Mouse (Mus musculus) neural tube, embryonic 14.5 days (tissue): Measurements from ENCODE around the gene Rsph3a. TPM values are rescaled to one million over a fixed set of nuclear protein-coding genes. Genes with fewer than 3 reads are reported as not detected.
"Not testable (repeated sequence)": the region's sequence is repeated elsewhere in the genome, so short reads cannot be mapped to it uniquely, and the experiment has no call there.

Experiments used
- ATAC-seq: fragments of 200-750 bp; cut with Nextera tagmentation; 2 replicates; pipeline ENCODE4 v1.8.0; 2017; ENCODE audit warnings: low read depth, mild to moderate bottlenecking, moderate TSS enrichment, moderate library complexity
- H3K27ac ChIP-seq: fragments of 300-500 bp; sonication (generic); 2 replicates; pipeline ENCODE4 v1.5.1; 2014; ENCODE audit warnings: low read depth, mild to moderate bottlenecking, control low read depth, low read length, moderate library complexity, mixed read lengths
- H3K27me3 ChIP-seq: fragments of 300-500 bp; sonication (generic); 2 replicates; pipeline ENCODE4 v1.6.1; 2014; ENCODE audit warnings: low read length; ENCODE audit not compliant: control insufficient read depth, insufficient read depth
- H3K36me3 ChIP-seq: fragments of 300-500 bp; sonication (generic); 2 replicates; pipeline ENCODE4 v1.6.1; 2014; ENCODE audit warnings: low read length, mixed read lengths; ENCODE audit not compliant: control insufficient read depth, insufficient read depth
- H3K4me1 ChIP-seq: fragments of 300-500 bp; sonication (generic); 2 replicates; pipeline ENCODE4 v1.6.1; 2014; ENCODE audit warnings: low read length; ENCODE audit not compliant: control insufficient read depth, insufficient read depth
- H3K4me2 ChIP-seq: fragments of 300-500 bp; sonication (generic); 2 replicates; pipeline ENCODE4 v1.6.1; 2014; ENCODE audit warnings: mild to moderate bottlenecking, low read depth, low read length, control low read depth
- H3K4me3 ChIP-seq: fragments of 300-500 bp; sonication (generic); 2 replicates; pipeline ENCODE4 v1.5.1; 2014; ENCODE audit warnings: low read depth, low read length, control low read depth, mixed read lengths
- H3K9ac ChIP-seq: fragments of 300-500 bp; sonication (generic); replicated peaks from 2 replicates; pipeline ENCODE4 v1.6.1; 2014; ENCODE audit warnings: low read depth, mild to moderate bottlenecking, control low read depth, low read length, mixed read lengths
- H3K9me3 ChIP-seq: fragments of 300-500 bp; sonication (generic); 2 replicates; pipeline ENCODE4 v1.6.1; 2016; ENCODE audit warnings: low read length; ENCODE audit not compliant: control insufficient read depth
- WGBS: fragments of 180-500 bp; shearing (Covaris S2); extraction: QIAGEN DNeasy Blood & Tissue Kit; methylation state at CpG from one replicate; pipeline ENCODE4 v1.1.7; 2014; 5-methylcytosine and 5-hydroxymethylcytosine counted together
- polyA plus RNA-seq: library from polyadenylated mRNA; unstranded; fragments of >200 nt; fragmentation: Nextera tagmentation; extraction: Ambion mirVana; gene quantifications from 2 replicates; pipeline ENCODE4 v1.2.1, GENCODE M21; 2014

Gene Rsph3a
- polyA plus RNA-seq, 1 experiment from 2014 or later = 93.2 TPM

DNA sequence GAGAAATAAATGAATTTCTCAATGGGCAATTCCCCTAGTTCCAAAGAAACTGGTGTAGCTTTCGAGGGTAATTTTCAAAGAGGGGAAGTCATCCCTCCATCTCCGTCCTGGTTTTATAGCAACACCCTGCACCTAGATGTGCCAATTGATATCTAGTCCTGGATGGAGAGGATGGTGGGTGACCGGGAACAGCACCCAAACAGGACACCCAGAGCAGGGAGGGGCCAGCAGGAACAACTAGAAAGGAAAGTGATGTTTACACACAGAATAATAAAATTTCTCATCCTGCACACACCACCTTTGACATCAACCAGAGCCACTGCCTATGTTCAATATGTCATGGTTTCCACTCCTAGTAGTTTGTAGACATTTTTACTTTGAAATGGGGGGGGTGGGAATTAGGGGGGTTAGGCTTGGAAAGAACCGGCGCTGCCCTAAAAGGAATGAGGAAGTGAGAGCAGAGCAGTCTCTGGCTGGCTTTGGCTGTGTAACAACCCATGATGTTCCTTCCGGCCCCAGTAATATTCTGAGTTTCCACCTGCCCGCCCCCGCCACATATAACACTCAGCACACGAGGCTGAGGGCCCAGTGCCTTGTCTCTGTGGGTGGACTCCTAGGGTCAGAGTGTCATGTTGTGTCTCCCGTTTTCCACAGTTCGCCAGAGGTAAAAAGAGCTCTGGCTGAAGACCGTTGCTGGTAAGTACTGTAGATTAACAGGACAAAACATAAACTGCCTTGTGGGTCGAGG, 19.8 kb upstream of the Rsph3a start, which contains the start of gene Tagap:
Gene Tagap, plus strand, starts transcription at position 588 of the 748 bp plus-strand sequence.
- 73% methylated on average over 13 of the region's 13 CpGs for WGBS
- H3K27ac ChIP-seq = no peak within 1 kb of the TSS
- no peaks in the 10 kb centered on the region for H3K9me3 ChIP-seq
- no peak within 1 kb of the TSS for H3K4me2 ChIP-seq
- no peak within 1 kb of the TSS for H3K9ac ChIP-seq
- H3K27me3 ChIP-seq = no peaks in the 10 kb centered on the region
- H3K4me1 ChIP-seq = no peaks in the 10 kb centered on the region
- no peaks in the 10 kb centered on the region for H3K36me3 ChIP-seq
- no peak for ATAC-seq
- no peak within 1 kb of the TSS for H3K4me3 ChIP-seq

DNA sequence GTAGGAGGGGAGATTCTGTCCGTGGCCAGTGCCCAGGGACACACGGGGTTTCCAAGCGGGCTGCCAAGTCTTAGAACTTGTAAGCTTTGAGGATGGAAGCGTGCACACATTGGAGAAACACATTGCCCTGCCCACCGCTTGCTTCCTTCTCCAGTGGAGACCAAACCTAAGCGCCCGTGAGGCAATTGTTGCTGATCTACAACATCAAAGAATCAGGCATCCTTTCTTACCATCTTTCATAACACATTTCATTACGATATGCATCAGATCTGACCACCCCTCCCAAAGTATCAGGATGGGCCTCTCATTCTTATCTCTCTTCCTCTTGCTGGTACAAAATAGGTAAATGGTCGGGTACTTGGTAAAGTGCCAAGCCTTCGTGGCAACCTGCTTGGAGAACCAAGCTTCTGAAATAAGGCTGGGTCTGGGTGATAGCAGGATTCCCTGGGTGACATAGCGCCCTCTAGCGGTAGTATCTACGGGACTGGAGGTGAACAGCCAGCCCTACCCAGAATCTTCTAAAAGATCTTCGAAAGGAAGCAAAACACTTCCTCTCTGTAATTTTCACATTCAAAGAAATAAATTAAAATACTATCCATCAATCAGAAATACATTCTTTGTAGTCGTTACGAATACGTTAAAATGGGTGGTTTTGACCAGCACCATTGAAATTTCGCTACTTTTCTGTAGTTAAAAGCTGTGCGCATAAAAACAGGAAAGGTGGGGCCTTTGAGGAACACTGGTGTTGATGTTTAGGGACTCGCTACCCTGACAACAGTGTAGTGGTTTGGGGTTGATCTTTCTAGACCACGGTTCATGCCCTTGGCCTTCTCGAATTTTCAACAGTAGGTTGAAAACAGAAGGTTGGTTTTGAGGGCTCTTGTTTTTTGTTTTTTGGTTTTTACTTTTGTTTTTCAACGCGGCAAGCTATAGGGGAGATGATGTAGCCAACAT, 17.6 kb upstream of the Rsph3a start:
- WGBS = 74% methylated on average over 24 of the region's 24 CpGs
- no peak overlapping the region for H3K4me2 ChIP-seq
- no peaks in the 10 kb centered on the region for H3K36me3 ChIP-seq
- H3K4me1 ChIP-seq = no peaks in the 10 kb centered on the region
- H3K27ac ChIP-seq = no peak overlapping the region
- no peak for ATAC-seq
- H3K9me3 ChIP-seq = no peaks in the 10 kb centered on the region
- no peak overlapping the region for H3K9ac ChIP-seq
- H3K27me3 ChIP-seq = no peaks in the 10 kb centered on the region
- H3K4me3 ChIP-seq = no peak overlapping the region

DNA sequence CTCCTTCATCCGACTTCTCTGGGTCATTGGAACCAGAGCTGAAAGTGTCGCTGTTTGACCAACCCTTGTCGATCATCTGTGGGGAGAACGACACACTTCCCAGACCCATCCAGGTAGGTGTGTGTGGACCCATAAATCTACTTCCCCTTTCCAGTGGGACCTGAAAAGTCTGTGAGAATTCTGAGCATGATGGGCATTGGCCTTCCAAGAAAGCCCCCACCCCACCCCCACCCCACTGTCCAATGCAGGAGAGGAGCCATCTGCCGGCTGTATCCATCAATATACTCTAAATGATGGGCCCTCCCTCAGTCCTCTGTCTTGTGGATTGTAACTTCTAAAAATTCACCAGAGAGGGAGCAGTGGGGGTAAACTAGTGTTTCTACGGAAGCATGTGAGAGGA, 16.8 kb upstream of the Rsph3a start:
- Histone ChIP-seq H3K27me3 (no peaks in the 10 kb centered on the region), H3K36me3 (no peaks in the 10 kb centered on the region), H3K9ac (no peak overlapping the region), H3K4me1 (no peaks in the 10 kb centered on the region), H3K4me3 (no peak overlapping the region), H3K9me3 (no peaks in the 10 kb centered on the region), H3K4me2 (no peak overlapping the region), H3K27ac (no peak overlapping the region)
- no peak for ATAC-seq
- 85% methylated on average over 6 of the region's 6 CpGs for WGBS

DNA sequence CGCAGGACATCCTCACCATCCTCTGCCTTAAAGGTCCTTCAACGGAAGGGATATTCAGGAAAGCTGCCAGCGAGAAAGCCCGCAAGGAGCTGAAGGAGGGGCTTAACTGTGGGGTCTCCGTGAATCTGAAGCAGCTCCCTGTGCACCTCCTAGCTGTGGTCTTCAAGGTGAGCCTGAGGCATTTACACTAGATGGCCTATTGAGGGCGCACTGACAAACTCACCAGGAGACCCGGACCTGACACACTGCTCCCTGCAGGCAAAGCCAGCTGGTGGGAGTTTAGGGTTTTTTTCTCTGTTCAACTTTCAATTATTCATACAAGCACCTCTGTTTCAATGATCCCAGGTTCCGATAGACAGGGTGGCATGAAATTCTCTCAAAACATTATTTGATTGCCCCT, 16.1 kb upstream of the Rsph3a start:
- 36% methylated on average over 8 of the region's 8 CpGs for WGBS
- Histone ChIP-seq H3K4me2 (no peak overlapping the region), H3K4me1 (no peaks in the 10 kb centered on the region), H3K9ac (no peak overlapping the region), H3K27me3 (no peaks in the 10 kb centered on the region), H3K4me3 (no peak overlapping the region), H3K27ac (no peak overlapping the region), H3K9me3 (no peaks in the 10 kb centered on the region), H3K36me3 (no peaks in the 10 kb centered on the region)
- no peak for ATAC-seq

DNA sequence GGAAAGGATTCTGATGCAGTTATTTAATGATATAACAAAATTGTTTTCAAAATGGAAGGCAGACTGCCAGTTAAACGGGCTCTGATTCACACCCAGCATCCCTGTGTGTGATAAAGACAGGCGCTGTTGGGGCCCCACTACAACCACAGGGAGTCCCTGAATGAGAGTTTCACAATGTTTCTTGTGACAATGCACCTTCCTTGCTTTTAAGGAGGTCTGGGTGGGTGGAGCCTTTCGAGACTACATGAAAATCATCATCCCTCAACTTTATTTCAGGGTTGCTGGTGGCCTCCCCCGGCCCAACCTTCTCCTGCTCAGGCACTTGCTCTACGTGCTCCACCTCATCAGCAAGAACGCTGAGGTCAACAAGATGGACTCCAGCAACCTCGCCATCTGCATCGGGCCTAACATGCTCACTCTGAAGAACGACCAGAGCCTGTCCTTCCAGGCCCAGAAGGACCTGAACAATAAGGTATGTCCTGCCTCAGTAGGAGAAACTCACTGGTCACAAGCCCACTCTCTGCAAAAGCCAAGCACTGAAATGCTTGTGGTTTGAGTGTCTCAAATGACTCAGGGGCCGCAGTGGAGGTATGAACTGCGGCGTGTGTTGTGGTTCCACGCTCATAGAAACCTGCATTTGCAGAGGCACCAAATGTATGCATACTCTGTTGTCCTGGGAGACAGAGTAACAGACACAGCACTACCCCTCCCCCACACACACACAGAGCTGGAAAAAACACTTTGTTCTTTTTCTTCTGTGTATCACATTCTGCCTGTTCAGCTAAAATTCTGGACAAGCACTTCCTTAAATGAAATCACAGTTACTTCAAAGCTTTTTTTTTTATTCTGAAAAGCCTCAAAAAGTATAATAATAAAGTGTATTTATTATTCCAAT, 14.1 kb upstream of the Rsph3a start:
- Histone ChIP-seq H3K27ac (no peak overlapping the region), H3K27me3 (no peaks in the 10 kb centered on the region), H3K36me3 (no peaks in the 10 kb centered on the region), H3K9ac (no peak overlapping the region), H3K9me3 (no peaks in the 10 kb centered on the region), H3K4me3 (no peak overlapping the region), H3K4me2 (no peak overlapping the region), H3K4me1 (no peaks in the 10 kb centered on the region)
- no peak for ATAC-seq
- 69% methylated on average over 13 of the region's 13 CpGs for WGBS

DNA sequence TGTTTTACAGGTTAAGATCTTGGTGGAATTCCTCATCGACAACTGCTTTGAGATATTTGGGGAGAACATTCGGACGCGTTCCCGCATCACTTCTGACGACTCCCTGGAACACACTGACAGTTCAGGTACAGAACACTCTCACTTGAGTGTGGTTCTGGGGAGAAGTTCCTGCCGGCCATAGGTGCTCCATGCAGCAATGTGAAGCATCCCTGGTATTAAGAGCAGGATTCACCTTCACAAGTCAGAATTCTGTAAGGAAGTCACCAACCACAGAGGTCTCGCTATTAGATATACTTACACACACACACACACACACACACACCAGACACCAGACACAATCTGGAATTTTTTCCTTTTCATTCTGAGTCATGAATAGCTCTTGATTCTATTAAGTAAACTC, 13.3 kb upstream of the Rsph3a start:
- not testable (repeated sequence) for H3K4me2 ChIP-seq, H3K27ac ChIP-seq, H3K4me1 ChIP-seq, H3K9ac ChIP-seq, H3K36me3 ChIP-seq, H3K4me3 ChIP-seq, H3K9me3 ChIP-seq, H3K27me3 ChIP-seq, ATAC-seq
- 90% methylated on average over 6 of the region's 8 CpGs for whole genome bisulfite sequencing

DNA sequence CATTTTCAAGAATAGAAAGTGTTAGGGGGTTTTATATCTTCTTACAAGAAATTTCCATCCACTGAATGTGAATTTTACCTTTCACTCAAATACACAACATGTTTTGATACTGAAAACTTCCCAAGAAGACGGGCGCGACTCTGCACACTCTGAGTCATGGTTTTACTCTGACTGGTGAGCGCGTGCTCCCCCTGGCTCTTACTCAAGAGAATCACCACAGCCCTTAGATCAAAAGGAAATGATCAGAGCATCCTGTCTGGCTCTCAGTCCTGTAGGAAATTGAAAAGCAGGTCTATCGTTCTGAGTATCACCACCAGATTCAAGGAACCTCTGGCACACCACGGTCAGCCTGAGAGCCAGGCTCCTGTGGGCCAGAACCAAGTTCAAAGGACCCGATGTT, 5.8 kb upstream of the Rsph3a start:
- Histone ChIP-seq H3K4me1 (no peaks in the 10 kb centered on the region), H3K9me3 (no peaks in the 10 kb centered on the region), H3K36me3 (no peaks in the 10 kb centered on the region), H3K27me3 (no peaks in the 10 kb centered on the region), H3K4me3 (no peak overlapping the region), H3K4me2 (no peak overlapping the region), H3K27ac (no peak overlapping the region), H3K9ac (no peak overlapping the region)
- 66% methylated on average over 8 of the region's 8 CpGs for WGBS
- ATAC-seq = no peak

DNA sequence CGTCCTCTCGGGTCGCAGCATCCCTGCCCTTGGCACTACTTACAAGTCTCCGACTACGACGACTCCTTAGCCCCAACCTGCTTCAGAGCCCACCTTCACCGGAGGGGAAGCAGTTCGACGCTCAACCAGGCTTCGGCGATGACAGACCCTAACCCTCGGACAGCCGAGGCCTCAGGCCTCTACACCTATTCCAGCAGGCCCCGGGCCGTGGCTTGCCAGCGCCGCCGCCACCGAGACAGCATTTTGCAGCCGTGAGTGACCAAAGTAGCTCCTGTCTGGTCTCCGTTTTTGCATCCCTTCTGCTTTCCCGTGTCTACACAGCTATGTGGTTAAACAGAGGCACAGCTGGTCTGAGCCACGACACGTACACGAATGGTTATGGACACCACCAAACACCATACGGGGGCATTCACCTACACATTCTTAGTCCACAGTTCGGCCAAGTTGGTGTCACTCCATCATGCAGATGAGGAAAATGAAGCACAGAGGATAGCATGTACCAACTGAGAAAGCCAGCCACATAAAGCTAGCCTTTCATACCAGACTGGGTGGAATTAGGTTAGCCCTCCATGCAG, 726 bp downstream of the Rsph3a start:
- not testable (repeated sequence) for H3K9me3 ChIP-seq, H3K4me1 ChIP-seq, H3K27me3 ChIP-seq, H3K36me3 ChIP-seq
- WGBS = under 1% methylated on average over 15 of the region's 27 CpGs
- Histone ChIP-seq H3K27ac (peak overlapping the region; percentile 86; the same call in 1 of the 2 replicates), H3K4me2 (peak overlapping the region; percentile 35; the same call in 1 of the 2 replicates), H3K4me3 (peak overlapping the region; percentile 47), H3K9ac (peak overlapping the region; percentile 64)
- ATAC-seq = peak; percentile 71
